Mouse (Mus musculus) urinary bladder, postnatal 10 days (tissue): ENCODE results near the gene Cpeb4.
"Not testable (repeated sequence)": the region's sequence is repeated elsewhere in the genome, so short reads cannot be mapped to it uniquely, and the experiment has no call there.

Experiments
- DNase-seq: peaks from one replicate; pipeline ENCODE4 v3.0.0; 2022; ENCODE audit warnings: low spot score

Cpeb4 gene

GRCm38 (mm10) chr11:31974132-31974531 is 102.1 kb downstream of the Cpeb4 start:
- DNase-seq = no peak

- DNase-seq = no peak
Measured at GRCm38 (mm10) chr11:31974826-31975225, 102.8 kb downstream of the Cpeb4 start.

GRCm38 (mm10) chr11:31975678-31976077 is 103.7 kb downstream of the Cpeb4 start:
- no peak for DNase-seq

- DNase-seq = no peak
Measured at GRCm38 (mm10) chr11:31976137-31976536, 104.1 kb downstream of the Cpeb4 start.

GRCm38 (mm10) chr11:31980089-31980488 is 108.1 kb downstream of the Cpeb4 start:
- not testable (repeated sequence) for DNase-seq

GRCm38 (mm10) chr11:31981830-31982229 is 109.8 kb downstream of the Cpeb4 start:
- DNase-seq = no peak

- DNase-seq = not testable (repeated sequence)
Measured at GRCm38 (mm10) chr11:31982247-31982943, 110.4 kb downstream of the Cpeb4 start.

GRCm38 (mm10) chr11:31983249-31983648 is 111.2 kb downstream of the Cpeb4 start:
- DNase-seq = no peak

GRCm38 (mm10) chr11:31984786-31985185 is 112.8 kb downstream of the Cpeb4 start:
- DNase-seq = no peak
